ENCODE assay signal across 27 mouse cellular contexts in the genomic region with DNA sequence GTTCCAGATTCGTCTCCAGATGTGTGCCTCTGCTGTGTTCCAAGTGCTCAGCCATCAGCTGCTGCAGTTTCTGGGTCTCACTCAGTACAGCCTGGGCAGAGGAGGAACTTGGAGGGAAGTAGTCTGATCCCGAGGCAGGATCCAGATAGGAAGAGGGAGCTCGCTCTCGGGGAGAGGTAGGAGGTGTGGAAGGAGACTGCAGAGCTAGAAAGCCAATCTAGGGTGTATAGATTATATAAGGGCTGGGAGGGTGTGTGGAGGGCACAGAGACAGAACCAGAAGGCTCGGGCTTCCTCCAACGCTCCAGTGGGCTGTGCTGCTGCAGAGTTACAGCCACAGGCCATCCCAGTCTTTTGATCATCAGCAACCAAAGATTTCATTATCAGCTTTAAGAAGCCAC. TPM values are rescaled to one million over a fixed set of nuclear protein-coding genes. Genes with fewer than 3 reads are reported as not detected.
DNase-seq lines count a peak whose midpoint lies in the region; ATAC-seq and TF ChIP-seq lines count a peak whose summit lies in the region.
"Had no signal": no experiment of that assay in that cellular context is flagged by ENCODE, and none has a peak within 500 bp of the region (broad histone marks: within the 10 kb centered on the region; RNA-seq: fewer than 3 reads in every experiment).

No protein-coding gene starts in this region.

- no peak overlapping the region for H3K4me3 ChIP-seq in gastrocnemius, adult 2 months
- no peak overlapping the region for H3K4me3 ChIP-seq in limb, embryonic 12.5 days (replicated peaks)
- no peak overlapping the region for H3K4me3 ChIP-seq in limb, embryonic 10.5 days
- H3K4me3 ChIP-seq in midbrain, embryonic 10.5 days = no peak overlapping the region
- no peak overlapping the region for H3K4me3 ChIP-seq in midbrain, embryonic 14.5 days (replicated peaks; ENCODE audit: low read depth, low read length)
- H3K4me3 ChIP-seq in cortical plate, adult 2 months (ENCODE audit: insufficient read depth, low read length) = no peak overlapping the region
- H3K4me3 ChIP-seq: embryonic facial prominence, embryonic 13.5 days; forebrain, embryonic 10.5 days; hindbrain, embryonic 13.5 days; limb, embryonic 13.5 days; myocyte; neural tube, embryonic 12.5 days; stomach, embryonic 15.5 days had no signal

- H3K4me2 ChIP-seq in limb, embryonic 12.5 days = no peak overlapping the region
- no peak overlapping the region for H3K4me2 ChIP-seq in midbrain, embryonic 14.5 days (ENCODE audit: low read length)
- H3K4me2 ChIP-seq: embryonic facial prominence, embryonic 13.5 days; heart, embryonic 11.5 days; hindbrain, embryonic 13.5 days; liver, embryonic 11.5 days; neural tube, embryonic 12.5 days; stomach, embryonic 15.5 days had no signal

- no peaks in the 10 kb centered on the region for H3K9me3 ChIP-seq in limb, embryonic 12.5 days
- no peaks in the 10 kb centered on the region for H3K9me3 ChIP-seq in limb, embryonic 10.5 days (replicated peaks)
- no peaks in the 10 kb centered on the region for H3K9me3 ChIP-seq in midbrain, embryonic 10.5 days (replicated peaks)
- no peaks in the 10 kb centered on the region for H3K9me3 ChIP-seq in midbrain, embryonic 14.5 days (ENCODE audit: control insufficient read depth, low read length)
- H3K9me3 ChIP-seq: embryonic facial prominence, embryonic 13.5 days; forebrain, embryonic 10.5 days; G1E; hindbrain, embryonic 13.5 days; neural tube, embryonic 12.5 days; stomach, embryonic 15.5 days had no signal

- DNase-seq in gastrocnemius, adult 2 months = no peak
- no peak for DNase-seq in gastrocnemius, postnatal 36 days
- DNase-seq in limb, embryonic 10.5 days (ENCODE audit: low spot score) = no peak
- no peak for DNase-seq in midbrain, embryonic 10.5 days (ENCODE audit: low spot score)
- no peak for DNase-seq in midbrain, embryonic 14.5 days
- DNase-seq in cerebellum, postnatal 14 days = no peak
- DNase-seq: adrenal gland, adult 8-10 months; gastrocnemius, postnatal 14 days; heart, postnatal 36 days; kidney, adult 9 months; kidney, postnatal 10 days; layer of hippocampus, postnatal 36 days; thymus, postnatal 14 days had no signal

- intact Hi-C loops in gastrocnemius, adult 2 months (cut with DNase I) = no loop called here
- intact Hi-C loops in gastrocnemius, postnatal 36 days (cut with DNase I) = no loop called here

- no peak overlapping the region for H3K9ac ChIP-seq in limb, embryonic 12.5 days (replicated peaks)
- no peak overlapping the region for H3K9ac ChIP-seq in midbrain, embryonic 14.5 days (replicated peaks; ENCODE audit: low read length)
- H3K9ac ChIP-seq: embryonic facial prominence, embryonic 13.5 days; hindbrain, embryonic 13.5 days; limb, embryonic 13.5 days; neural tube, embryonic 12.5 days; stomach, embryonic 15.5 days had no signal

- no peaks in the 10 kb centered on the region for H3K27me3 ChIP-seq in limb, embryonic 12.5 days
- no peaks in the 10 kb centered on the region for H3K27me3 ChIP-seq in limb, embryonic 10.5 days (ENCODE audit: low read depth, poor library complexity, severe bottlenecking)
- H3K27me3 ChIP-seq in midbrain, embryonic 10.5 days (ENCODE audit: low read depth, poor library complexity, severe bottlenecking) = no peaks in the 10 kb centered on the region
- no peaks in the 10 kb centered on the region for H3K27me3 ChIP-seq in midbrain, embryonic 14.5 days (ENCODE audit: control insufficient read depth, insufficient read depth, low read length)
- H3K27me3 ChIP-seq: embryonic facial prominence, embryonic 13.5 days; hindbrain, embryonic 13.5 days; limb, embryonic 13.5 days; neural tube, embryonic 12.5 days; stomach, embryonic 15.5 days had no signal

- H3K4me1 ChIP-seq in limb, embryonic 12.5 days (replicated peaks) = peaks cover 16% of the 10 kb centered on the region
- H3K4me1 ChIP-seq in limb, embryonic 10.5 days = peaks cover 15% of the 10 kb centered on the region
- peaks cover 5% of the 10 kb centered on the region for H3K4me1 ChIP-seq in midbrain, embryonic 10.5 days
- H3K4me1 ChIP-seq in midbrain, embryonic 14.5 days (ENCODE audit: control insufficient read depth, insufficient read depth, low read length) = 0 out of 2 replicates have a peak, but pooled peaks cover 3% of the 10 kb centered on the region
- H3K4me1 ChIP-seq in cortical plate, adult 2 months (ENCODE audit: control insufficient read depth, insufficient read depth, low read length) = peaks cover 13% of the 10 kb centered on the region
- H3K4me1 ChIP-seq: forebrain, embryonic 10.5 days; neural tube, embryonic 12.5 days; stomach, embryonic 15.5 days had no signal

- H3K36me3 ChIP-seq in limb, embryonic 12.5 days = no peaks in the 10 kb centered on the region
- no peaks in the 10 kb centered on the region for H3K36me3 ChIP-seq in limb, embryonic 10.5 days
- H3K36me3 ChIP-seq in midbrain, embryonic 10.5 days = no peaks in the 10 kb centered on the region
- no peaks in the 10 kb centered on the region for H3K36me3 ChIP-seq in midbrain, embryonic 14.5 days (ENCODE audit: control insufficient read depth, insufficient read depth, low read length)
- H3K36me3 ChIP-seq: embryonic facial prominence, embryonic 13.5 days; forebrain, embryonic 10.5 days; G1E; hindbrain, embryonic 13.5 days; limb, embryonic 13.5 days; neural tube, embryonic 12.5 days; stomach, embryonic 15.5 days had no signal

- 72% methylated on average over 6 of the region's 6 CpGs for WGBS in limb, embryonic 12.5 days
- 81% methylated on average over 6 of the region's 6 CpGs for WGBS in limb, embryonic 10.5 days
- 81% methylated on average over 6 of the region's 6 CpGs for WGBS in midbrain, embryonic 10.5 days
- WGBS in midbrain, embryonic 14.5 days = 83% methylated on average over 6 of the region's 6 CpGs

- H3K27ac ChIP-seq in gastrocnemius, adult 2 months = 0 out of 2 replicates have a peak overlapping the region, but pooled peaks have one; percentile 1
- H3K27ac ChIP-seq in limb, embryonic 12.5 days = peak overlapping the region; percentile 32; the same call in 1 of the 2 replicates
- H3K27ac ChIP-seq in limb, embryonic 10.5 days = no peak overlapping the region; the same call in 1 of the 2 replicates
- H3K27ac ChIP-seq in midbrain, embryonic 10.5 days (replicated peaks) = 0 out of 2 replicates have a peak overlapping the region, but pooled peaks have one; percentile 13
- H3K27ac ChIP-seq in midbrain, embryonic 14.5 days (replicated peaks; ENCODE audit: low read depth, low read length) = no peak overlapping the region
- H3K27ac ChIP-seq in cortical plate, adult 2 months (ENCODE audit: insufficient read depth, low read length) = peak overlapping the region; percentile 97
- H3K27ac ChIP-seq: embryonic facial prominence, embryonic 13.5 days; forebrain, embryonic 10.5 days; hindbrain, embryonic 13.5 days; macrophage; neural tube, embryonic 12.5 days; stomach, embryonic 15.5 days had no signal

- TF ChIP-seq POLR2A in cortical plate, adult 2 months (IDR thresholded peaks at IDR 0.05; ENCODE audit: extremely low read depth, insufficient read depth, low read length) = peak; percentile 44; the same call in 1 of the 2 replicates

- ATAC-seq in limb, embryonic 12.5 days (ENCODE audit: insufficient number of reproducible peaks, insufficient read depth, low FRiP score, low TSS enrichment, low read depth) = no peak
- ATAC-seq in midbrain, embryonic 14.5 days (ENCODE audit: low FRiP score, low TSS enrichment) = no peak

- TF ChIP-seq CTCF in gastrocnemius, adult 2 months (IDR thresholded peaks at IDR 0.05) = no peak
- no peak for TF ChIP-seq CTCF in cortical plate, adult 2 months (IDR thresholded peaks at IDR 0.05; ENCODE audit: extremely low read depth, insufficient read depth, low read length)

RNA-seq across cellular contexts. Expression of a gene that starts 11.2 kb away (rescaled TPM):
- 10 to 100 TPM; 10.8 to 13.6 TPM for total RNA-seq in gastrocnemius, adult 2 months (2021)
- 1 to 10 TPM; 7.3 to 9.9 TPM for total RNA-seq in gastrocnemius, postnatal 36 days (2021)
- 0.19 and 0.31 TPM in 2 replicates for polyA plus RNA-seq in limb, embryonic 12.5 days (2016; fragmentation: Nextera tagmentation; extraction: Ambion mirVana)
- 0.41 and 0.58 TPM in 2 replicates for polyA plus RNA-seq in limb, embryonic 10.5 days (2016; fragmentation: Nextera tagmentation; extraction: Ambion mirVana)
- 0.52 and 0.77 TPM in 2 replicates for polyA plus RNA-seq in midbrain, embryonic 10.5 days (2016; fragmentation: Nextera tagmentation; extraction: Ambion mirVana)
- 0.64 and 0.72 TPM in 2 replicates for polyA plus RNA-seq in midbrain, embryonic 14.5 days (2014; fragmentation: Nextera tagmentation; extraction: Ambion mirVana)
- 5.0 and 5.9 TPM in 2 replicates for polyA plus RNA-seq in cortical plate, adult 2 months (2012; rRNA removed)
- total RNA-seq: megakaryocyte-erythroid progenitor cell, adult 5-6 weeks had no signal
- polyA plus RNA-seq: G1E, macrophage had no signal

Comparison
In these comparisons a context has a peak if more than half of its experiments do, and no peak if none do; other contexts are left out.
1. H3K27ac ChIP-seq: peak in gastrocnemius, adult 2 months (single experiment), limb, embryonic 12.5 days (single experiment), midbrain, embryonic 10.5 days (single experiment) and cortical plate, adult 2 months (single experiment); none in limb, embryonic 10.5 days (single experiment) and midbrain, embryonic 14.5 days (single experiment).